8 mouse cellular contexts compared by ENCODE assay signal in the genomic region with DNA sequence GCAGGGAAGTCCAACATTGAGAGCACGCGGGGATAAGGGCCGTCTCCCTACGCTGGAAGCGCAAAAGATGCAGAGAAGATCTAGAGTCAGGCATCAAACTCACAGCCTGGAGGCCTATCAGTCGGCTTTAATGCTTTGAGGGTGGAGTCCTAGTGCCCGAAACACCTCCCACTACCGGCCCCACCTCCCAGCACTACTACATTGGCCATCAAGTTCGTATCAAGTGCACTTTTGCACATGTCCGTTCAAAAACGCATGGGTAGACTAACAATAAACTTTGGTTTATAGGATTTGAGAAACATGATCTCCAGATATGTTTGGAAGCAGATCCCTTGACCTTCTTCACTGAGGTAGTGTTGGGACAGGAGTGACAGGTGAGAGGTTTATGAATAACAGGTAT. TPM values are rescaled to one million over a fixed set of nuclear protein-coding genes. Genes with fewer than 3 reads are reported as not detected.
DNase-seq lines count a peak whose midpoint lies in the region; ATAC-seq lines count a peak whose summit lies in the region.

No protein-coding gene starts in this region.

- peak overlapping the region; percentile 94 for H3K4me3 ChIP-seq in lung, embryonic 15.5 days

- peak; percentile 43 to 45 for DNase-seq in cerebellum, postnatal 10 days
- DNase-seq in cerebellum, adult 8-10 months = no peak
- peak; percentile 36 for DNase-seq in brain, adult 2 months (ENCODE audit: low read depth, low spot score)
- peak; percentile 65 for DNase-seq in forelimb bud, embryonic 11.5 days (ENCODE audit: low read depth, low spot score)
- DNase-seq in kidney, adult 11 months = peak; percentile 66
- peak; percentile 44 to 59 for DNase-seq in urinary bladder, postnatal 36 days (ENCODE audit: low spot score in 2 of 2)

- H3K4me2 ChIP-seq in lung, embryonic 15.5 days = peak overlapping the region; percentile 76

- 5% methylated on average over 11 of the region's 11 CpGs for WGBS in lung, embryonic 15.5 days

- H3K27ac ChIP-seq in lung, embryonic 15.5 days = peak overlapping the region; percentile 97

- peak overlapping the region; percentile 66 for H3K9ac ChIP-seq in lung, embryonic 15.5 days

- no peaks in the 10 kb centered on the region for H3K27me3 ChIP-seq in lung, embryonic 15.5 days

- H3K9me3 ChIP-seq in lung, embryonic 15.5 days = no peaks in the 10 kb centered on the region

- peaks cover 32% of the 10 kb centered on the region for H3K4me1 ChIP-seq in lung, embryonic 15.5 days

- no peaks in the 10 kb centered on the region for H3K36me3 ChIP-seq in lung, embryonic 15.5 days

- no peak for ATAC-seq in lung, embryonic 15.5 days (ENCODE audit: borderline replicate concordance, extremely low read depth, low FRiP score, low TSS enrichment)
- ATAC-seq in neutrophil, adult 5-6 weeks (ENCODE audit: extremely low read depth, insufficient number of reproducible peaks, low FRiP score, poor library complexity, severe bottlenecking) = peak; percentile 53; the same call in 1 of the 2 replicates

RNA-seq across cellular contexts. Expression of a gene that starts 1.0 kb away (rescaled TPM):
- 185 and 187 TPM in 2 replicates for polyA plus RNA-seq in lung, embryonic 15.5 days (2015; fragmentation: Nextera tagmentation; extraction: Ambion mirVana)
- total RNA-seq in neutrophil, adult 5-6 weeks (2017) = 158 and 175 TPM in 2 replicates

RNA-seq across cellular contexts. Expression of a gene that starts 25.3 kb away (rescaled TPM):
- polyA plus RNA-seq in lung, embryonic 15.5 days (2015; fragmentation: Nextera tagmentation; extraction: Ambion mirVana) = 23.9 and 25.6 TPM in 2 replicates
- 11.1 and 13.4 TPM in 2 replicates for total RNA-seq in neutrophil, adult 5-6 weeks (2017)
